Mouse (Mus musculus): ENCODE measurements around the gene Gpr6. TPM values are rescaled to one million over a fixed set of nuclear protein-coding genes. Genes with fewer than 3 reads are reported as not detected.

The Gpr6 gene
- polyA plus RNA-seq, 1 experiment from 2014 or later: not detected

DNA sequence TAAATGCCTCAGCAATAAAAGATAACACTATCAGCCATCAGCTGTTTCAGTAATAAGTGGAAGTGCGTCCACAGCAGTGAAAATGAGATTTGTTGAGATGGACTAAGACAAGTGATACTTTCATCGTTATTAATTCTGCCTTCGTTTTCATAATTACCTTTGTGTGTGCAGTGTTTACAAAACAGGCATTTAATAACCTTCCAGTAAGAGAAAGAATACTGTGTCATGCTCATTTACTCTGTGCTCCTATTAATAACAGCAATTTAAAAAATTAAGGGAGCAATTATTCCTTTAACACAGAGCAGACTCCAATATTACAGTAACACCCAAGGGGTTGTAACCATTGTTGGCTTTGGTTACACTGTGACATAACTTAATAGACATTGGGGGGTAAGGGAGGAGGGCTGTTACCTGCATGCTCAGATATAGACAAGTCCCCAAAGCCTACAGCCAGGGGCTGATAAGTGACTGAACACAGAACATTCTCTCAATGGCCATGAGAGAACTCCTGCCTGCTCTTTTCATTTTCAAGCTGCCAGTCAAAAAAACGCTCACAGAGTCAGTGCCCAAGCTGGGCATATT lies 11.7 kb downstream of the Gpr6 start:
- no peak overlapping the region for H3K4me3 ChIP-seq (ENCODE audit: low read depth, low read length)
- no peak for ATAC-seq

DNA sequence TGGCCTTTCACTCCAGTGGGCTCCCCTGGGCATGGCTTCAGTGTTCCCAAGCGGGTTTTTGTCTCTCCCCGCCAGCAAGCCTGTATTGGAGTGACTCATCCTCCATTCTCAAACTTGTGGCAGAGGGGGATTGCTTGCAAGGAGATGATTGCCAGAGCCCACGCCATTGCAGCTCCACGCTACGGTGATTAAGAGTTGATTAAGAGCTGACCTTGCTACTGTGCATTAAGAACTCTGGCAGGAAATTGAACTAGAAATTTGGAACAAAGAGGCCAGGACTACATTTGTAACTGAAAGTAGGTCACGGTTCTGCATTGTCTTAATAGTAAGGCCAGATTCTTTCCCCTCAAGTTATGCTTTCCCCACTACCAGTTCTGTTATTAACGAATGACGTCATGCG lies 16.5 kb downstream of the Gpr6 start:
- Histone ChIP-seq H3K27me3 (replicated peaks; ENCODE audit: insufficient read depth, low read length) (no peaks in the 10 kb centered on the region), H3K9me3 (ENCODE audit: low read length) (no peaks in the 10 kb centered on the region), H3K36me3 (ENCODE audit: insufficient read depth, low read length) (no peaks in the 10 kb centered on the region), H3K9ac (replicated peaks; ENCODE audit: low read depth) (no peak overlapping the region), H3K4me3 (ENCODE audit: low read depth, low read length) (no peak overlapping the region), H3K27ac (ENCODE audit: low read length) (no peak overlapping the region), H3K4me2 (replicated peaks; ENCODE audit: low read depth, low read length) (no peak overlapping the region), H3K4me1 (ENCODE audit: insufficient read depth, low read depth, low read length) (no peaks in the 10 kb centered on the region)
- no peak for TF ChIP-seq CTCF (IDR thresholded peaks at IDR 0.05)
- no peak for TF ChIP-seq EP300 (IDR thresholded peaks at IDR 0.05)
- WGBS: 84% methylated on average over 9 of the region's 9 CpGs
- no peak for ATAC-seq
- DNase-seq (ENCODE audit: low spot score): no peak

More for the DNA sequence above, 11.7 kb downstream of the Gpr6 start:
- no peak overlapping the region for H3K4me2 ChIP-seq (replicated peaks; ENCODE audit: low read depth, low read length)
- TF ChIP-seq EP300 (IDR thresholded peaks at IDR 0.05) (no peak), CTCF (IDR thresholded peaks at IDR 0.05) (no peak)
- H3K4me1 ChIP-seq (ENCODE audit: insufficient read depth, low read depth, low read length): no peaks in the 10 kb centered on the region
- no peaks in the 10 kb centered on the region for H3K36me3 ChIP-seq (ENCODE audit: insufficient read depth, low read length)
- no peak overlapping the region for H3K9ac ChIP-seq (replicated peaks; ENCODE audit: low read depth)
- DNase-seq (ENCODE audit: low spot score): no peak
- H3K27me3 ChIP-seq (replicated peaks; ENCODE audit: insufficient read depth, low read length): no peaks in the 10 kb centered on the region
- no peak overlapping the region for H3K27ac ChIP-seq (ENCODE audit: low read length)
- WGBS: 76% methylated on average over 4 of the region's 4 CpGs
- no peaks in the 10 kb centered on the region for H3K9me3 ChIP-seq (ENCODE audit: low read length)

DNA sequence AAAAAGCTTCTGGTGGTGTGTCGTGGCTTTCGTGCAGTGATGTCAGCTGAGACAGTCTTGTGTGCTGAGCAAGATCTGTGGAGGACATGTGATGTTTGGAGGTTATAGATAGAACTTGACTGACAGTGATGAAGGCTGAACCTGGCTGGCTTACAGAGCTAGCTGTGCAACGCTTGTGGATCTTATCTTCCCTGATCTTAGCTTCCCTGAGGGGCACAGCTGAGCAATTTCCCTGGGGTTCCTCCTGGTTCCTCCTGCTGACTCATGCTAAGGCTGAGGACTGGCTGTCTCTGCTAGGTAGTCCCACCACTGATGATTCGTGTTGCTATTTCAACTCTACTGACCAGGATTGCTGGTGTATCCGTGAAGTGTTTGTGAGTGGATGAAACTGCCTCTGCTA lies 18.1 kb downstream of the Gpr6 start:
- ATAC-seq: no peak
- TF ChIP-seq CTCF (IDR thresholded peaks at IDR 0.05) (no peak), EP300 (IDR thresholded peaks at IDR 0.05) (no peak)
- Histone ChIP-seq H3K4me2 (replicated peaks; ENCODE audit: low read depth, low read length) (no peak overlapping the region), H3K27ac (ENCODE audit: low read length) (no peak overlapping the region), H3K9ac (replicated peaks; ENCODE audit: low read depth) (no peak overlapping the region), H3K36me3 (ENCODE audit: insufficient read depth, low read length) (no peaks in the 10 kb centered on the region), H3K4me1 (ENCODE audit: insufficient read depth, low read depth, low read length) (no peaks in the 10 kb centered on the region), H3K9me3 (ENCODE audit: low read length) (no peaks in the 10 kb centered on the region), H3K4me3 (ENCODE audit: low read depth, low read length) (no peak overlapping the region), H3K27me3 (replicated peaks; ENCODE audit: insufficient read depth, low read length) (no peaks in the 10 kb centered on the region)
- DNase-seq (ENCODE audit: low spot score): no peak
- WGBS: 70% methylated on average over 5 of the region's 5 CpGs

DNA sequence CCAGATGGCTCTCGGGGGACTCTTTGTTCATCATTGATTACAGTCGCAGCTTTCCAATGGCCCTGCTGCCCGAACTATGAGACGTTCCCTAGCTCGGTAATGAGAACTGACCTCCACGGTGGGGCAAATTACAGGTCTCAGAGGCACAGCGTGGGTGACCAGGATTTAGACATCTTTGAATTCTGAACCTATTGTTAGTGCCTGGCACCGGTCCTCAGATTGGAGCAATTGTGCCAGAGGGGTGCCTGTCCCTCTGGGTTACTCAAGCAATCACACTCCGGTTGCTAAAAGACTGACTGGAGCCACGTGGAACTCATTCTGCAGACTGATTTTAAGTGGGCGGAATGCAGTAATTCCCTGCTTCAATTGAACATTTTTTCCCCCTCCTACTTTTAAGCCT lies 29.8 kb downstream of the Gpr6 start:
- no peak for DNase-seq (ENCODE audit: low spot score)
- no peak overlapping the region for H3K4me2 ChIP-seq (replicated peaks; ENCODE audit: low read depth, low read length)
- H3K27ac ChIP-seq (ENCODE audit: low read length): no peak overlapping the region
- H3K4me1 ChIP-seq (ENCODE audit: insufficient read depth, low read depth, low read length): no peaks in the 10 kb centered on the region
- H3K4me3 ChIP-seq (ENCODE audit: low read depth, low read length): no peak overlapping the region
- TF ChIP-seq EP300 (IDR thresholded peaks at IDR 0.05): no peak
- no peak for TF ChIP-seq CTCF (IDR thresholded peaks at IDR 0.05)
- no peaks in the 10 kb centered on the region for H3K27me3 ChIP-seq (replicated peaks; ENCODE audit: insufficient read depth, low read length)
- H3K36me3 ChIP-seq (ENCODE audit: insufficient read depth, low read length): no peaks in the 10 kb centered on the region
- H3K9ac ChIP-seq (replicated peaks; ENCODE audit: low read depth): no peak overlapping the region
- H3K9me3 ChIP-seq (ENCODE audit: low read length): no peaks in the 10 kb centered on the region
- no peak for ATAC-seq
- 75% methylated on average over 11 of the region's 11 CpGs for WGBS

DNA sequence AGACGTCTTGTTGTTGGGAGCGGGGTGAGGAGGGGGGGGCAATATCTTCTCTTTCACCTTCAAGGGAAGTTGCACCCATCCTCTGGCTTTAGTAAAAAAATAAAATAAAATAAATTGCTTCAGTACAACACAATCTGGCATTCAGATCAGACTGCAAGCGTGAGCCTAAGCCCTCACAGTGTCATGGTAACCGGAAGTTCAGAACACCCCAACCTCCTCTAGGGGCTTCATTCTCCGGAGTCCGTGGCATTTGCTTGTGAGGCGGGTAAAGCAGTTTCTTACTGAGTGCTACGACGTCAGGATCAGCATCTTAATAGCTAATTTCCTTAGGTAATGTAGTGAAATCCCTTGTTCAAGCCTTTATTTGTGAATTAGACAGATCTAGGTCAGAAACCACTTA lies 30.6 kb downstream of the Gpr6 start:
- no peaks in the 10 kb centered on the region for H3K27me3 ChIP-seq (replicated peaks; ENCODE audit: insufficient read depth, low read length)
- no peak overlapping the region for H3K27ac ChIP-seq (ENCODE audit: low read length)
- DNase-seq (ENCODE audit: low spot score) (no peak), ATAC-seq (no peak)
- H3K4me1 ChIP-seq (ENCODE audit: insufficient read depth, low read depth, low read length): no peaks in the 10 kb centered on the region
- WGBS: 79% methylated on average over 9 of the region's 9 CpGs
- no peak overlapping the region for H3K4me2 ChIP-seq (replicated peaks; ENCODE audit: low read depth, low read length)
- H3K9me3 ChIP-seq (ENCODE audit: low read length): no peaks in the 10 kb centered on the region
- no peak for TF ChIP-seq CTCF (IDR thresholded peaks at IDR 0.05)
- no peak overlapping the region for H3K9ac ChIP-seq (replicated peaks; ENCODE audit: low read depth)
- no peak overlapping the region for H3K4me3 ChIP-seq (ENCODE audit: low read depth, low read length)
- H3K36me3 ChIP-seq (ENCODE audit: insufficient read depth, low read length): no peaks in the 10 kb centered on the region

DNA sequence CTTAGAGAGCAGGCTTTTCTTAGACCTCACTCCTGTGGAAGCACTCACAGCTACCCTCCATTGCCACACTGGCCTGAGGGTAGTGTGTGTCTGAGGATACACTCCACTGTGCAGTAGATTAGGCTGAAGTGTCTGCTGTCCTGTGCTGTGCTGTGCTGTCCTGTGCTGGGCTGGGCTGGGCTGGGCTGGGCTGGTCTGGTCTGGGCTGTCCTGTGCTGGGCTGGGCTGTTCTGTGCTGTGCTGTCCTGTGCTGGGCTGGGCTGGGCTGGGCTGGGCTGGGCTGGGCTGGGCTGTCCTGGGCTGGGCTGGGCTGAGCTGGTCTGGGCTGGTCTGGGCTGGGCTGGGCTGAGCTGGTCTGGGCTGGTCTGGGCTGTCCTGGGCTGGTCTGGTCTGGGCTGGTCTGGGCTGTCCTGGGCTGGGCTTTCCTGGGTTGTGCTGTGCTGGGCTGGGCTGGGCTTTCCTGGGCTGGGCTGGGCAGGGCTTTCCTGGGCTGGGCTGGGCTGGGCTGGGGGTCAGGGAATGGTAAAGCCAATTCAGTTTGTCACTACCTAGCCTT lies 31.5 kb downstream of the Gpr6 start:
- H3K4me1 ChIP-seq (ENCODE audit: insufficient read depth, low read depth, low read length): no peaks in the 10 kb centered on the region
- H3K36me3 ChIP-seq (ENCODE audit: insufficient read depth, low read length): no peaks in the 10 kb centered on the region
- TF ChIP-seq EP300 (IDR thresholded peaks at IDR 0.05) (no peak), CTCF (IDR thresholded peaks at IDR 0.05) (no peak)
- no peaks in the 10 kb centered on the region for H3K27me3 ChIP-seq (replicated peaks; ENCODE audit: insufficient read depth, low read length)
- no peak overlapping the region for H3K4me3 ChIP-seq (ENCODE audit: low read depth, low read length)
- no peak for DNase-seq (ENCODE audit: low spot score)
- H3K27ac ChIP-seq (ENCODE audit: low read length): no peak overlapping the region
- H3K9me3 ChIP-seq (ENCODE audit: low read length): no peaks in the 10 kb centered on the region
- ATAC-seq: no peak
- H3K4me2 ChIP-seq (replicated peaks; ENCODE audit: low read depth, low read length): no peak overlapping the region
- no peak overlapping the region for H3K9ac ChIP-seq (replicated peaks; ENCODE audit: low read depth)

DNA sequence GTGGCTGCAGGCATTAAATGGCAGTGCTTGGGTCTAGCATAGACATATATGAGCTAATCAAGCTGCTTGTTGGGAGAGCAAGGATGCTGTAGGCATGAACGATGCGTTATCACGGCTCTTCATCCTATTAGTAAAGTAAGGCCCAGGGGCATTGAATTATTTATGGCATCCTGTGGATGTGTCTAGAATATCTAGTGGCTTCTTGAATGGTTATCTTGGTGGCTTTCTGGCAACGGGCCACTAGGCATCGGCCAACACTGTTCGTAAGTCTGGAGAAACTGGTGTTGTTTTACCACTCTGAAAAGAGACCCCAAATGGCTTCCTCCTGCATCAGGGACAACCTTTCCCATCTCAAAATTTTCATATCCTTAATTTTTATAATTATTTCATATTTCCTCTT lies 33.6 kb downstream of the Gpr6 start:
- DNase-seq (ENCODE audit: low spot score) (no peak), ATAC-seq (no peak)
- H3K27me3 ChIP-seq (replicated peaks; ENCODE audit: insufficient read depth, low read length): no peaks in the 10 kb centered on the region
- H3K36me3 ChIP-seq (ENCODE audit: insufficient read depth, low read length): no peaks in the 10 kb centered on the region
- TF ChIP-seq CTCF (IDR thresholded peaks at IDR 0.05) (no peak), EP300 (IDR thresholded peaks at IDR 0.05) (no peak)
- H3K9ac ChIP-seq (replicated peaks; ENCODE audit: low read depth): no peak overlapping the region
- no peaks in the 10 kb centered on the region for H3K9me3 ChIP-seq (ENCODE audit: low read length)
- WGBS: 87% methylated on average over 6 of the region's 6 CpGs
- no peaks in the 10 kb centered on the region for H3K4me1 ChIP-seq (ENCODE audit: insufficient read depth, low read depth, low read length)
- no peak overlapping the region for H3K4me3 ChIP-seq (ENCODE audit: low read depth, low read length)
- no peak overlapping the region for H3K4me2 ChIP-seq (replicated peaks; ENCODE audit: low read depth, low read length)
- no peak overlapping the region for H3K27ac ChIP-seq (ENCODE audit: low read length)
